Mouse (Mus musculus): ENCODE measurements around the gene Cers3.

DNA sequence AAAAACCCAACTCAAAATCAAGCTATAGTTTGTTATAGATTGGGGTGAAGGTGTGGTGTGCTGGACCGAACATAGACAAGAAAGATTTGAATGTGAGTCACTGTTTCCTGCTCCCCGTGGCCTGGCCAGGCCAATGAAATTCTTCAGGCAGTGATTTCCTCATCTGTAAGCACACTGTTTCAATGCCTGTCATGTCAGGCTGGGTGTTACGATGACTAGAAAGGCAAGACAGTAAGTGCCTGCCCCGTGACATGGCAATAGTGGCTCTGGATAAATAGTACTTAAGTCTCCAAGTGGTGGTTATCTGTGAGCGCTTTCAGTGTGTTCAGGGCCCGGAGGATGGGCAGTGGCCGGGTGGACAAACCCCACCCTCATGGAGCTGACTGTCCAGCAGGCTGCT, 3.7 kb downstream of the Cers3 start:
- no peak for TF ChIP-seq CTCF (IDR thresholded peaks at IDR 0.05)
- TF ChIP-seq POLR2A (IDR thresholded peaks at IDR 0.05; ENCODE audit: insufficient read depth, low read depth, low read length), result no peak
- TF ChIP-seq EP300 (IDR thresholded peaks at IDR 0.05; ENCODE audit: insufficient read depth, low read depth, low read length), result no peak

Data from heart, adult 2 months (tissue).